Mouse (Mus musculus): Measurements from ENCODE around the gene Olfr629. TPM values are rescaled to one million over a fixed set of nuclear protein-coding genes. Genes with fewer than 3 reads are reported as not detected.
A peak's percentile ranks its signal among the peaks of the same experiment; 100 is the strongest.
"Not testable (repeated sequence)": the region's sequence is repeated elsewhere in the genome, so short reads cannot be mapped to it uniquely, and the experiment has no call there.

The Olfr629 gene
- total RNA-seq (2017), result not detected in 2 replicates

- ATAC-seq (ENCODE audit: extremely low read depth, insufficient number of reproducible peaks, low FRiP score, poor library complexity, severe bottlenecking), result no peak
Measured at GRCm38 (mm10) chr7:103744843-103745242, at the start of gene Olfr629. TSS of gene Olfr629 (minus strand) at chr7:103744943.

GRCm38 (mm10) chr7:103792669-103793388 lies 48.1 kb upstream of the Olfr629 start:
- ATAC-seq (ENCODE audit: extremely low read depth, insufficient number of reproducible peaks, low FRiP score, poor library complexity, severe bottlenecking), result peak; percentile 41; the same call in 1 of the 2 replicates

GRCm38 (mm10) chr7:103791721-103792120 lies 47.0 kb upstream of the Olfr629 start, which contains the start of gene Olfr67:
TSS of gene Olfr67 (minus strand) at chr7:103791821.
- ATAC-seq (ENCODE audit: extremely low read depth, insufficient number of reproducible peaks, low FRiP score, poor library complexity, severe bottlenecking), result no peak

GRCm38 (mm10) chr7:103779598-103779997 lies 34.9 kb upstream of the Olfr629 start, which contains the start of gene Olfr68:
TSS of gene Olfr68 (minus strand) at chr7:103779698.
- no peak for ATAC-seq (ENCODE audit: extremely low read depth, insufficient number of reproducible peaks, low FRiP score, poor library complexity, severe bottlenecking)

DNA sequence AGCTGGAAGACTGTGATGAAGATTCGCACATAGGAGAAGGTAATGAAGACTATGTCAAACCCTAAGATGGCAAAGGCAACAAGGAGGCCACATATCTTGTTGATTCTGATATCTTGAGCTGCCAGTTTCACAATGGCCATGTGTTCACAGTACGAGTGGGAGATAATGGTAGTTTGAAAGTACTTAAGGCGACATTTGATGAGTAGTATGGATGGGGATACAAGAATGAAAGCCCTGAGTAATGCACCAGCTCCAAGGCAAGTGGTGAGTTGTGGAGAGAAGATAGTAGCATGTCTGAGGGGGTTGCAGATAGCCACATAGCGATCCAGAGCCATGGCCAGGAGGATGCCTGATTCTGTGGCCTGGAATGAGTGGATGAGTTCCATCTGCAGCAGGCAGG lies 32.9 kb upstream of the Olfr629 start:
- ATAC-seq (ENCODE audit: extremely low read depth, insufficient number of reproducible peaks, low FRiP score, poor library complexity, severe bottlenecking), result not testable (repeated sequence)

DNA sequence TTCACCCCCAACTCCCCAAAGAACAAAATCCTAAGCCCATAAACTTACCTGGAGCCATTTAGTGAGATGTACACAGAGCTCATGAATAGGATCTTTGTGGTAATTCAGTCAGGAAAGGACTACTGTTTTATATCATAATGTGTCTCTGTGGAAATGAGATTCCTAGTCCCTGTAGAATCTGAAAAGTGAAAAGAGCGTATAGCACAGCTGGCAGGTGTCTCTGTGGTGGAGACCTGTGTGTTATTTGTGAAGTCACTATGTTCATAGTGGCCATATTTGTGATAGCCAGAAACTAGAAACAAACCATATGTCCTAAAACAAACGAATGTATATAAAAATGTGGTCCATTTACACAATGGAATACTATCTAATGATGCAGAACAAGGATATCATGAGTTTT lies 26.8 kb upstream of the Olfr629 start, which contains the start of gene Olfr69:
TSS of gene Olfr69 (minus strand) at position 101 of the 400 bp plus-strand sequence.
- no peak for ATAC-seq (ENCODE audit: extremely low read depth, insufficient number of reproducible peaks, low FRiP score, poor library complexity, severe bottlenecking)

DNA sequence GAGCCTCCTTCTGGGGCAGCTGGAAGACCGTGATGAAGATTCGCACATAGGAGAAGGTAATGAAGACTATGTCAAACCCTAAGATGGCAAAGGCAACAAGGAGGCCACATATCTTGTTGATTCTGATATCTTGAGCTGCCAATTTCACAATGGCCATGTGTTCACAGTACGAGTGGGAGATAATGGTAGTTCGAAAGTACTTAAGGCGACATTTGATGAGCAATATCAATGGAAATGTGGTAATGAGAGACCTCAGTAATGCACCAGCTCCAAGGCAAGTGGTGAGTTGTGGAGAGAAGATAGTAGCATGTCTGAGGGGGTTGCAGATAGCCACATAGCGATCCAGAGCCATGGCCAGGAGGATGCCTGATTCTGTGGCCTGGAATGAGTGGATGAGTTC lies 22.9 kb upstream of the Olfr629 start:
- not testable (repeated sequence) for ATAC-seq (ENCODE audit: extremely low read depth, insufficient number of reproducible peaks, low FRiP score, poor library complexity, severe bottlenecking)

DNA sequence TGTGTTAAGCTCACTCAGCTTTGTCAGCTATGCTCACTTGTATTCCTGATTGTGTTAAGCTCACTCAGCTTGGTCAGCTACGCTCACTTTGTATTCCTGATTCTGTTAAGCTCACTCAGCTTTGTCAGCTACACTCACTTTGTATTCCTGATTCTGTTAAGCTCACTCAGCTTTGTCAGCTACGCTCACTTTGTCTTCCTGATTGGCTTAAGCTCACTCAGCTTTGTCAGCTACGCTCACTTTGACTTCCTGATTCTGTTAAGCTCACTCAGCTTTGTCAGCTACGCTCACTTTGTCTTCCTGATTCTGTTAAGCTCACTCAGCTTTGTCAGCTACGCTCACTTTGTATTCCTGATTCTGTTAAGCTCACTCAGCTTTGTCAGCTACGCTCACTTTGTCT lies 17.5 kb upstream of the Olfr629 start:
- not testable (repeated sequence) for ATAC-seq (ENCODE audit: extremely low read depth, insufficient number of reproducible peaks, low FRiP score, poor library complexity, severe bottlenecking)

DNA sequence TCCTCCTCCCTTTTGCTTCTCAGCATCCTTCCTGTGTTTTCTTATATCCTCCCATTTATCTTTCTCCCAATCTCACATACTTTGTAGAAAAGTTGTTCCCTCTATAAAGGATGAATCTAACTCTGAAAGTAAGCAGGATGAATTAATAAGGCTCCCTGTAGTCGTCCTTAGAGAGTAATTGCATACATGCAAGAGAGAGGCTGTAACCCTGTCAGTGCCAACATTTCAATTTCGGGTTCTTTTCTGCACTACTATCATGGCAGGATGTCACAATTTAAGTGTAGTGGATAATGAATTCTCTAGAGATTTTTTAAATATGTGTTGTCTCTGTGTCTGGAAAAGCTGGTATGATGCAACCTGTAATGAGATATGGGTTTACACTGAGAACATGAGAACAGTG lies 12.5 kb upstream of the Olfr629 start, which contains the start of gene Olfr630:
TSS of gene Olfr630 (minus strand) at position 101 of the 400 bp plus-strand sequence.
- ATAC-seq (ENCODE audit: extremely low read depth, insufficient number of reproducible peaks, low FRiP score, poor library complexity, severe bottlenecking), result no peak

DNA sequence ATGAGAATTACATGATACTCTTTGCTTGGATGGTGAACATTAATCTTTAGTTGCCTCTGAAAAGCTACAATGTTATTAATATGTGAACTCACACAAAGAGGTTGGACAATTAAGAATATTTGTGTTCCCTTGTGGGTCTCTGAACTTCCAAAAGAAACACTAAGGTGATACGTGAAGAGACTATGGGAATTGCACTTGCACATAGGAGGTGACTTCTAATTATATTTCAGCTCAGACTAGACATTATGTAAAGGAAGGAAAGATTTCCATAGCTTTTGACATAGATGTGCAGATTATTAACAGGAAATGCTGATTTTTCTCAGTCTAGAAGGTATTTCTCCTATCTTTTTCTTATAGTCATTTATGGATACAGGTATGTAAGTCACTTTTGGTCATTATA lies 14.7 kb downstream of the Olfr629 start, which contains the start of gene Olfr628:
TSS of gene Olfr628 (plus strand) at position 301 of the 400 bp plus-strand sequence.
- ATAC-seq (ENCODE audit: extremely low read depth, insufficient number of reproducible peaks, low FRiP score, poor library complexity, severe bottlenecking), result no peak

- not testable (repeated sequence) for ATAC-seq (ENCODE audit: extremely low read depth, insufficient number of reproducible peaks, low FRiP score, poor library complexity, severe bottlenecking)
Measured at GRCm38 (mm10) chr7:103716398-103716797, 28.3 kb downstream of the Olfr629 start.

- no peak for ATAC-seq (ENCODE audit: extremely low read depth, insufficient number of reproducible peaks, low FRiP score, poor library complexity, severe bottlenecking)
Measured at GRCm38 (mm10) chr7:103714371-103714770, 30.4 kb downstream of the Olfr629 start, which contains the start of gene Olfr243. TSS of gene Olfr243 (plus strand) at chr7:103714671.

DNA sequence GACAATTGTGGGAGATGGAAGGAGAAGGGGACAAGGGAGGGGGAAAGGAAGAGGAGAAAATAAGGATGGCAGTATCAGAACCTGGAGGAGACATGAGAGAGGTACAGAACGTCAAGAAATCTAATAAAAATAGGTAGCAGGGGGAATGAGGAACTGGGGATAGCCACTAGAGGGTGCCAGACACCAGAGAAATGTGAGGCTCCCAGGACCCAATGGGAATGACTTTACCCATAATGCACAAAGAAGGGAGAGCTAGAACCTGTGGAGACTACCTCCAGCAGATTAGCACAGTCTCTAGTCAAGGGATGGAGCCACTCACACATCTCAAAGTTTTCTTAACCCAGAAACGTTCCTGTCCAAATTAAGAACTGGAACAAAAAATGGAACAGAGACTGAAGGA lies 32.7 kb downstream of the Olfr629 start:
- no peak for ATAC-seq (ENCODE audit: extremely low read depth, insufficient number of reproducible peaks, low FRiP score, poor library complexity, severe bottlenecking)

DNA sequence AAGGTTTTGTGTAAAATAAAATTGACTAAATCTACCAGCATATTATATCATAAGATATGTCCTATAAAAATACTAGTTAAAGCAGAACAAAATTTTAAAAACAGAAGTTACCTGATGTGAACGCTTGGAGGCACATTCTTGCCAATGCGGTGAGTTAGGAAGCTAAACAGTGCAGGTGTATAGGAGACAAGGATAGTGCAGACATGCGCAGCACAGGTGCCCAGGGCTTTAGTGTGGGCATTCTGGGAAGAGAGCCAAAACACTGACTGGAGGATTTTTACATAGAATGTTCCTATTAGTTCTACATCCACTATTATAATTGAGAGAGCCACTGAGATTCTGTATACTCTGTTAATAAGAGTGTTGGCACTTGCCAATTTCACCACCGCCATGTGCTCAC lies 45.3 kb downstream of the Olfr629 start:
- no peak for ATAC-seq (ENCODE audit: extremely low read depth, insufficient number of reproducible peaks, low FRiP score, poor library complexity, severe bottlenecking)

Other genes starting within 250 kb of the Olfr629 start
- gene Olfr609, start 246.9 kb downstream of the Olfr629 start, total RNA-seq (2017), result 0.12 TPM in 1 of 2 replicates, not detected in the other
- not detected in 2 replicates for gene Olfr610, start 232.8 kb downstream of the Olfr629 start, total RNA-seq (2017)
- gene Olfr611, start 224.1 kb downstream of the Olfr629 start, total RNA-seq (2017), result not detected in 2 replicates
- gene Olfr612, start 202.2 kb downstream of the Olfr629 start, total RNA-seq (2017), result not detected in 2 replicates
- gene Olfr613, start 196.9 kb downstream of the Olfr629 start, total RNA-seq (2017), result not detected in 2 replicates
- gene Olfr615, start 188.9 kb downstream of the Olfr629 start, total RNA-seq (2017), result not detected in 2 replicates
- not detected in 2 replicates for gene Olfr616, start 175.8 kb downstream of the Olfr629 start, total RNA-seq (2017)
- not detected in 2 replicates for gene Olfr617, start 171.9 kb downstream of the Olfr629 start, total RNA-seq (2017)
- gene Olfr618, start 154.8 kb downstream of the Olfr629 start, total RNA-seq (2017), result not detected in 2 replicates
- gene Olfr619, start 144.4 kb downstream of the Olfr629 start, total RNA-seq (2017), result not detected in 2 replicates
- gene Olfr620, start 132.4 kb downstream of the Olfr629 start, total RNA-seq (2017), result 0.25 TPM in 1 of 2 replicates, not detected in the other
- not detected in 2 replicates for gene Olfr622, start 102.2 kb downstream of the Olfr629 start, total RNA-seq (2017)
- gene Olfr623, start 81.2 kb downstream of the Olfr629 start, total RNA-seq (2017), result not detected in 2 replicates
- 0.12 TPM in 1 of 2 replicates, not detected in the other for gene Olfr624, start 73.8 kb downstream of the Olfr629 start, total RNA-seq (2017)
- not detected in 2 replicates for gene Olfr625-ps1, start 62.2 kb downstream of the Olfr629 start, total RNA-seq (2017)
- 0.12 TPM in 1 of 2 replicates, not detected in the other for gene Olfr243, start 30.3 kb downstream of the Olfr629 start, total RNA-seq (2017)
- not detected in 2 replicates for gene Olfr628, start 14.6 kb downstream of the Olfr629 start, total RNA-seq (2017)
- gene Olfr630, start 12.4 kb upstream of the Olfr629 start, total RNA-seq (2017), result not detected in 2 replicates
- 0.23 TPM in 1 of 2 replicates, not detected in the other for gene Olfr69, start 26.7 kb upstream of the Olfr629 start, total RNA-seq (2017)
- gene Olfr68, start 34.8 kb upstream of the Olfr629 start, total RNA-seq (2017), result not detected in 2 replicates
- not detected in 2 replicates for gene Olfr67, start 46.9 kb upstream of the Olfr629 start, total RNA-seq (2017)
- 1,968 and 2,313 TPM in 2 replicates for gene Hbb-bt, start 69.1 kb upstream of the Olfr629 start, total RNA-seq (2017)
- 10,177 and 10,178 TPM in 2 replicates for gene Hbb-bs, start 83.2 kb upstream of the Olfr629 start, total RNA-seq (2017)
- gene Hbb-bh2, start 95.6 kb upstream of the Olfr629 start, total RNA-seq (2017), result not detected in 2 replicates
- not detected in 2 replicates for gene Hbb-bh1, start 98.2 kb upstream of the Olfr629 start, total RNA-seq (2017)
- not detected in 2 replicates for gene Hbb-y, start 108.3 kb upstream of the Olfr629 start, total RNA-seq (2017)
- 0.12 TPM in 1 of 2 replicates, not detected in the other for gene Olfr66, start 141.3 kb upstream of the Olfr629 start, total RNA-seq (2017)
- gene Olfr64, start 149.5 kb upstream of the Olfr629 start, total RNA-seq (2017), result not detected in 2 replicates
- gene Olfr65, start 158.5 kb upstream of the Olfr629 start, total RNA-seq (2017), result not detected in 2 replicates
- not detected in 2 replicates for gene Olfr631, start 183.9 kb upstream of the Olfr629 start, total RNA-seq (2017)
- gene Olfr632, start 189.4 kb upstream of the Olfr629 start, total RNA-seq (2017), result not detected in 2 replicates
- not detected in 2 replicates for gene Olfr633, start 199.5 kb upstream of the Olfr629 start, total RNA-seq (2017)
- not detected in 2 replicates for gene Olfr635, start 226.2 kb upstream of the Olfr629 start, total RNA-seq (2017)

All from neutrophil, adult 5-6 weeks (primary cell).